Mouse (Mus musculus): ENCODE results near the gene Tmem223. TPM values are rescaled to one million over a fixed set of nuclear protein-coding genes. Genes with fewer than 3 reads are reported as not detected.

Tmem223 gene
- total RNA-seq, 2 experiments from 2014 or later = 101 to 108 TPM

DNA sequence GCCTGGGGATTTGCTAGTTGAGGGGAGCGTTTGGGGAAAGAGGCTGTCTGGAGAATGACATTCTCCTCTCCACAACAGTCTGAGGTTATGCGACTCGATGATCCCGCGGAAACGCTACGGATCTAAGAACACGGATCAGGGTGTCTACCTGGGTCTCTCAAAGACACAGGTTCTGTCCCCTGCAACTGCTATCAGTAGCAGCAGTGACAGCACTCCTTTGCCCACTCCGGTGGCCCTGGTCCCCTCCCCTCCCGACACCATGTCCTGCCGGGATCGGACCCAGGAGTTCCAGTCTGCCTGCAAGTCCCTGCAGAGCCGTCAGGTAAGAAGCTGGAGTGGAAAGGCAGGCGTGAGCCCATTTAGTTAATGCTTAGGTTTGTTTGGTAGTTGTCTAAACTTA lies 28.6 kb upstream of the Tmem223 start:
- DNase-seq (ENCODE audit: low spot score in 2 of 2) = no peak

GRCm38 (mm10) chr19:8745382-8745781 lies 25.4 kb upstream of the Tmem223 start:
- DNase-seq (ENCODE audit: low spot score in 2 of 2) = no peak

DNA sequence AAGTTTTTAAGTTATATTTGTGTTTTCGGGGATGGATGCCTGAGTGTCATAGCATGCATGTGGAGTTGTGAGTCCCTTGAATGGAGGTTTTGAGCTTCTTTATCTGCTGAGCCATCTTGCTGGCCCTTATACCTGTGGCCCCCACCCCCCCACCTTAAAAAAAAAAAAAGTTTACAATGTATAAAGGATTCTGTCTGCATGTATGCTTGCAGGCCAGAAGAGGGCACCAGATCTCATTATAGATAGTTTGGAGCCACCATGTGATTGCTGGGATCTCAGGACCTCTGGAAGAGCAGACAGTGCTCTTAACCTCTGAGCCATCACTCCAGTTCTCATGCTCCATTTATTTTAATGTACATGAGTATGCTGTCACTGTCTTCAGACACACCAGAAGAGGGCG lies 23.4 kb upstream of the Tmem223 start:
- DNase-seq (ENCODE audit: low spot score in 2 of 2) = no peak

- DNase-seq (ENCODE audit: low spot score in 2 of 2) = no peak
These were observed 15.1 kb upstream of the Tmem223 start for GRCm38 (mm10) chr19:8755652-8756051.

GRCm38 (mm10) chr19:8756635-8757387 lies 14.0 kb upstream of the Tmem223 start, which contains the start of gene Nxf1:
Gene Nxf1, plus strand, starts transcription at chr19:8757073.
- DNase-seq (ENCODE audit: low spot score in 2 of 2) = peak; percentile 85 to 94

- DNase-seq (ENCODE audit: low spot score in 2 of 2) = no peak
These were observed 13.3 kb upstream of the Tmem223 start for GRCm38 (mm10) chr19:8757471-8757998.

GRCm38 (mm10) chr19:8758899-8759298 lies 11.9 kb upstream of the Tmem223 start:
- DNase-seq (ENCODE audit: low spot score in 2 of 2) = no peak

DNA sequence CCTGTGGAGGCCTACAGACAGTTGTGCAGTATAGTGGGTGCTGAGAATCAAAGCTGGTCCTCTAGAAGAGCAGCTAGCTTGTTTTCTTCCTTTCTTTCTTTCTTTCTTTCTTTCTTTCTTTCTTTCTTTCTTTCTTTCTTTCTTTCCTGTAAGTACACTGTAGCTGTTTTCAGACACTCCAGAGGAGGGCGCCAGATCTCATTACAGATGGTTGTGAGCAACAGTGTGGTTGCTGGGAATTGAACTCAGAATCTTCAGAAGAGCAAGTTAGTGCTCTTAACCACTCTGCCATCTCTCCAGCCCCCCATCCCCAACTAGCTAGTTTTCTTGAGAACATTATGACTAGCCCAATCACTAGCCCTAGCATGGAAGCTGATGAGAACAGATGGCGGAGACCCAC lies 10.0 kb upstream of the Tmem223 start:
- DNase-seq (ENCODE audit: low spot score in 2 of 2) = no peak

DNA sequence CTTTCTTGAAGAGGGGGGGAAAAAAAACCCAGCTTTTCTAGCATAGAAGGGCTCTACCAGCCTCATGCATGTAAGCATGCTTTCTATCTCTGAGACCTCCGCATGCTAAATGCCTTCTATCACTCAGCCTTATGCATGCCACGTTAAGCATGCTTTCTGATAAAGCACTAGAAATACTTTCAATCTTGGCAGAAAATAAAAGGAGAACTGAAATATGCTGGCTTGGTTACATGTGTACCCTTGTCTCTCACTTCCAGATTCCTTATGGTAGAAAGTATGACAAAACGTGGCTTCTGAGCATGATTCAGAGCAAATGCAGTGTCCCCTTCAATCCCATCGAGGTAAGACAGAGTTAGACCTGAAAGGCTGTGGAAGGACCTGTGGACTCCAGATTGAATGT lies 7.5 kb upstream of the Tmem223 start:
- DNase-seq (ENCODE audit: low spot score in 2 of 2) = no peak

DNA sequence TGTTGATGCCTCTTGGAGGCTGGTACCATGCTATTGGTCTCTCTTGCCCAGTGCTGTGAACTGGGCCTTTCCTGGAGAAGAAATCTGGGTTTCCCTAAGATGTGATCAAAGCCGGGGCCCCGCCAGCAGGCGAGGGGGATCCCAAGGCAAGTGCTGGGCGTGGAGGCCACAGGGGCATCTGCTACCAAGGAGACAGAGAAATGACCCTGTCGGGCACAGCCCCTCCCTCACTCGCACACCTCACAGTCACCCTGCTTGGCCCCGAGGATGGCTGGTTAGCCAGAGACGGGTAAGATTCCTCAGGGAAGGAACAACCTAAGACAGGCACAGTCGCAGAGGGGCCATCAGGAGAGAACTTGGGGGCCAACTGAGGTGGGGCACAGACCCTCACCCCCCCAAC lies 5.2 kb upstream of the Tmem223 start:
- no peak for DNase-seq (ENCODE audit: low spot score in 2 of 2)

GRCm38 (mm10) chr19:8772996-8773395 lies 2.2 kb downstream of the Tmem223 start:
- no peak for DNase-seq (ENCODE audit: low spot score in 2 of 2)

GRCm38 (mm10) chr19:8773409-8773808 lies 2.6 kb downstream of the Tmem223 start:
- no peak for DNase-seq (ENCODE audit: low spot score in 2 of 2)

DNA sequence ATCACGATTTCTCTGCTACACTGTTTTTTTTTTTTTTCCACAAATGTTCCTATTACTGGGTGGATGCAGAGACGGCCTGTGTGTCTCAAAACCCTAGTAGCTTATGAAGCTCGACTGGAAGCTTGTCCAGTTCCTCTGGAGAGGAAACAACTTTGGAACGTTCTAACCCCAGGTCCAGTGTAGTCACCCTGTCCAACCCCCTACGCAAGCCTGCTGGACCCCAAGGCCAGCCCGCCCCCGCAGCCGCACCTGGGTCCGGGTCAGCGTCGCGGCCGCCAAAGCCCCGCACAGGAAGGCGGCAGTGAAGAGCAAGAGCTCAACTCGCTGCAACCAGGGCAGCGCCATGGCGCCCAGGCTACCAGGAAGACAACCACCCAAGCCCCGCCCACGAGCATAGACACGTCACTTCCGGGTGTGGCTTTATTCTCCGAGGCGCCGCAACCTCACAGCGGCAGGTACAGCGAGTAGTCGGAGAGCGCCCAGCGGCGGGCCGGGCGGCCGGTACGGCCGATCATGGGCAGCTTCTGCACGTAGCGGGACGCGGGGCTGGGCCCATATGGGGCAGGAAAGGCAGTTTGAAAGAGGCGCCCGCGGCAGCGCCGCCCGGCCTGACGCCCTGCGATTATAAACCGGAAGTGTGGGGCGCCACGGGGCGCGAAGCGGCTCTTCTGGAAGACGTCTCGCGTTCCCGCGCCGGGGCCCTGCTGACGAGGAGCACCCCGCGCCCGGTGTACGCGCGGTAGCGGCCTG lies 3.5 kb downstream of the Tmem223 start, which contains the start of gene Tmem179b:
Gene Tmem179b, minus strand, starts transcription at position 382 of the 750 bp plus-strand sequence.
- DNase-seq (ENCODE audit: low spot score in 2 of 2) = peak; percentile 97 to 98

GRCm38 (mm10) chr19:8774951-8775421 lies 4.2 kb downstream of the Tmem223 start:
- DNase-seq (ENCODE audit: low spot score in 2 of 2) = no peak

GRCm38 (mm10) chr19:8786008-8786781 lies 15.4 kb downstream of the Tmem223 start, which contains the start of gene Taf6l:
Gene Taf6l, minus strand, starts transcription at chr19:8786417.
- DNase-seq (ENCODE audit: low spot score in 2 of 2) = peak; percentile 88 to 95

GRCm38 (mm10) chr19:8788521-8788920 lies 17.7 kb downstream of the Tmem223 start:
- DNase-seq (ENCODE audit: low spot score in 2 of 2) = no peak

DNA sequence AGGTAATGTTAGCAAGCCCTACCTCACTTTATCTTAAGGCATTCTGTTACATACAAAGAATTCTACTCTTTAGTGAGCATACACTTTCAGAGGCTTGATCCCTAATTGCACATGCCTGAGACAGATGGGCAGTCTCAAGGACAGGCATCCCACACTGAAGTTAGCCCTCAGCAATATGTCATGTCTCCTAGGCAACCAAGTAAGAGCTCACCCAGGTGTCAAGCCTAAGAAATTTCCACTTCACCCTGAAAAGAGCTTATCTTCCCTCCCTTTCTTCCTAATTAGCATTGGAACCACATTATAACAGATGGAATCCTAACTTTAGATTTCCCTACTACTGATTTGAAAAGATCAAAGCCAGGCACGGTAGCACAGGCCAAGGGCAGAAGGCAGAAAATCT lies 18.4 kb downstream of the Tmem223 start:
- peak in 1 of 2 experiments; percentile 32 for DNase-seq (ENCODE audit: low spot score in 2 of 2)

GRCm38 (mm10) chr19:8790171-8790570 lies 19.4 kb downstream of the Tmem223 start:
- peak in 1 of 2 experiments; percentile 36 for DNase-seq (ENCODE audit: low spot score in 2 of 2)

GRCm38 (mm10) chr19:8798264-8798946 lies 27.6 kb downstream of the Tmem223 start, which contains the start of gene Polr2g:
Gene Polr2g, minus strand, starts transcription at chr19:8798577.
- peak; percentile 83 to 93 for DNase-seq (ENCODE audit: low spot score in 2 of 2)

GRCm38 (mm10) chr19:8798947-8799315 lies 28.1 kb downstream of the Tmem223 start:
- no peak for DNase-seq (ENCODE audit: low spot score in 2 of 2)
